In the genomic region with DNA sequence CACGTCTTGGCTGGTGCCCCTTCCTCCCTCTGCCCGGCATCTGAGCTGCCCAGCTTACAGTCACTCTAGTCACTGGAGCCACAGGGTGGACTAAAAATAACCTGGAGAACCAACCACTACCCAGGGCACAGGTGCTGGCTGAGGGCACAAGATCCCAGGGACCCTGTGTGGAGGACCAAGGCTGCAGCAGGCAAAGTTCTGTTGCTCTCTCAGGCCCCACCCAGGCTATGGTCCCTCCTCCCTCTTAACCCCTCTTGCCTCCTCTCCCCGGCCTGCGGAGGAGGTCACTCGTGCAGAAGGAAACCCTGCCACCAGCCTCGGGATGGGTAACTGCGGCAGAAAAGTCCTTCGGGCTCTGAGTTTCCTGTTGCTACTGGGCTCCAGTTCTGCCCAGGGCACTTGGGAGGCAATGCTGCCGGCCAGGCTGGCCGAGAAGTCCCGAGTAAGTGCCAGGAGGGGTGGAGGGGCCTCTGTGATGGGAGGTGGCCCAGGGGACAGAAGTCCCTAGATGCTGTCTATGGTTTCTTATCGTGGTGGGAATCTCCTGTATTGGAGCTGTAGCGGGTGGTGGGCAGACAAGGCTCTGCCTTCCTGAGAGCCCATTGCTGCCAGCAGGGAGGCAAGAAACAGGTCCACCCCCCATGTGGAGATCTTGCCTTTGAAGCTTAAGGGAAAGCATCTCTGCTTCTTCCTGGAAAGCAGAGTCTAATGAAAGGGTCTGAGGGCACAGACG, we compare ENCODE assay signal across 9 mouse cellular contexts. TPM values are rescaled to one million over a fixed set of nuclear protein-coding genes. Genes with fewer than 3 reads are reported as not detected.
DNase-seq lines count a peak whose midpoint lies in the region; ATAC-seq and TF ChIP-seq lines count a peak whose summit lies in the region.
"Had no signal": no experiment of that assay in that cellular context is flagged by ENCODE, and none has a peak within 500 bp of the region (broad histone marks: within the 10 kb centered on the region; RNA-seq: fewer than 3 reads in every experiment).

A gene (plus strand): TSS at position 147 of the 733 bp plus-strand sequence.

- TF ChIP-seq CTCF in midbrain, postnatal 0 days (IDR thresholded peaks at IDR 0.05): no peak

- no peaks in the 10 kb centered on the region for H3K9me3 ChIP-seq in kidney, embryonic 14.5 days (ENCODE audit: control insufficient read depth, low read length)
- no peaks in the 10 kb centered on the region for H3K9me3 ChIP-seq in embryonic facial prominence, embryonic 15.5 days (replicated peaks)
- H3K9me3 ChIP-seq in midbrain, postnatal 0 days (ENCODE audit: low read length): no peaks in the 10 kb centered on the region
- H3K9me3 ChIP-seq: megakaryocyte, embryonic 14.5 days had no signal

- H3K4me3 ChIP-seq in kidney, embryonic 14.5 days (ENCODE audit: low read length): no peak within 1 kb of the TSS
- no peak within 1 kb of the TSS for H3K4me3 ChIP-seq in embryonic facial prominence, embryonic 15.5 days (replicated peaks)
- H3K4me3 ChIP-seq in midbrain, postnatal 0 days (ENCODE audit: low read depth, low read length): 0 out of 2 replicates have a peak within 1 kb of the TSS, but pooled peaks have one; percentile 1
- H3K4me3 ChIP-seq: megakaryocyte, embryonic 14.5 days had no signal

- H3K4me2 ChIP-seq in kidney, embryonic 14.5 days (replicated peaks; ENCODE audit: low read depth, low read length): 0 out of 2 replicates have a peak within 1 kb of the TSS, but pooled peaks have one; percentile 19
- H3K4me2 ChIP-seq in embryonic facial prominence, embryonic 15.5 days (replicated peaks): peak within 1 kb of the TSS; percentile 11; the same call in 1 of the 2 replicates
- H3K4me2 ChIP-seq in midbrain, postnatal 0 days (ENCODE audit: low read depth, low read length, poor library complexity, severe bottlenecking): peak within 1 kb of the TSS; percentile 9; the same call in 1 of the 2 replicates

- no peaks in the 10 kb centered on the region for H3K36me3 ChIP-seq in kidney, embryonic 14.5 days (ENCODE audit: control insufficient read depth, insufficient read depth, low read length)
- H3K36me3 ChIP-seq in embryonic facial prominence, embryonic 15.5 days: no peaks in the 10 kb centered on the region
- no peaks in the 10 kb centered on the region for H3K36me3 ChIP-seq in midbrain, postnatal 0 days (ENCODE audit: insufficient read depth, low read length)

- ATAC-seq in kidney, embryonic 14.5 days (ENCODE audit: low FRiP score, low TSS enrichment): peak; percentile 24; the same call in 1 of the 2 replicates
- no peak for ATAC-seq in embryonic facial prominence, embryonic 15.5 days (ENCODE audit: insufficient number of reproducible peaks, low FRiP score, low TSS enrichment, low read depth)
- no peak for ATAC-seq in midbrain, postnatal 0 days (ENCODE audit: low FRiP score)

- H3K27ac ChIP-seq in kidney, embryonic 14.5 days (ENCODE audit: low read depth, low read length): no peak within 1 kb of the TSS
- H3K27ac ChIP-seq in embryonic facial prominence, embryonic 15.5 days (replicated peaks): no peak within 1 kb of the TSS
- no peak within 1 kb of the TSS for H3K27ac ChIP-seq in midbrain, postnatal 0 days (ENCODE audit: low read depth, low read length)

- intact Hi-C loops in heart, postnatal 36 days (cut with DNase I): no loop called here

- H3K4me1 ChIP-seq in kidney, embryonic 14.5 days (ENCODE audit: control insufficient read depth, insufficient read depth, low read length): peaks cover 28% of the 10 kb centered on the region
- H3K4me1 ChIP-seq in embryonic facial prominence, embryonic 15.5 days: peaks cover 23% of the 10 kb centered on the region
- H3K4me1 ChIP-seq in midbrain, postnatal 0 days (ENCODE audit: insufficient read depth, low read length): no peaks in the 10 kb centered on the region

- DNase-seq in kidney, adult 8-10 months: no peak
- peak; percentile 35 to 51 for DNase-seq in heart, postnatal 36 days
- DNase-seq in midbrain, postnatal 0 days (ENCODE audit: low spot score): no peak
- no peak for DNase-seq in frontal cortex, postnatal 14 days (ENCODE audit: low spot score in 2 of 2)
- DNase-seq in spleen, postnatal 4 days (ENCODE audit: low spot score in 2 of 2): no peak
- no peak for DNase-seq in spleen, adult 12 weeks (ENCODE audit: low spot score)

- no peaks in the 10 kb centered on the region for H3K27me3 ChIP-seq in kidney, embryonic 14.5 days (ENCODE audit: control insufficient read depth, insufficient read depth, low read length)
- H3K27me3 ChIP-seq in embryonic facial prominence, embryonic 15.5 days: peaks cover 5% of the 10 kb centered on the region
- H3K27me3 ChIP-seq in midbrain, postnatal 0 days (ENCODE audit: insufficient read depth, low read length): no peaks in the 10 kb centered on the region

- 10% methylated on average over 14 of the region's 14 CpGs for WGBS in kidney, embryonic 14.5 days
- 18% methylated on average over 14 of the region's 14 CpGs for WGBS in embryonic facial prominence, embryonic 15.5 days
- 25% methylated on average over 13 of the region's 14 CpGs for WGBS in midbrain, postnatal 0 days

- peak within 1 kb of the TSS; percentile 29; the same call in 1 of the 2 replicates for H3K9ac ChIP-seq in kidney, embryonic 14.5 days (ENCODE audit: low read depth, low read length)
- no peak within 1 kb of the TSS for H3K9ac ChIP-seq in embryonic facial prominence, embryonic 15.5 days
- no peak within 1 kb of the TSS; the same call in 1 of the 2 replicates for H3K9ac ChIP-seq in midbrain, postnatal 0 days (replicated peaks; ENCODE audit: low read length, poor library complexity, severe bottlenecking)

RNA-seq across cellular contexts. Expression of the gene that starts here (rescaled TPM):
- polyA plus RNA-seq in kidney, embryonic 14.5 days (2014; fragmentation: Nextera tagmentation; extraction: Ambion mirVana): 1.8 and 1.9 TPM in 2 replicates
- 2.0 and 2.6 TPM in 2 replicates for polyA plus RNA-seq in embryonic facial prominence, embryonic 15.5 days (2015; fragmentation: Nextera tagmentation; extraction: Ambion mirVana)
- total RNA-seq in heart, postnatal 36 days (2021): 10 to 100 TPM; 33.5 to 40.7 TPM
- 8.5 and 13.5 TPM in 2 replicates for total RNA-seq in midbrain, postnatal 0 days (2014; rRNA removed)
- 11.6 and 11.8 TPM in 2 replicates for polyA plus RNA-seq in midbrain, postnatal 0 days (2015; fragmentation: Nextera tagmentation; extraction: Ambion mirVana)

Comparison
In these comparisons a context has a peak if more than half of its experiments do, and no peak if none do; other contexts are left out.
1. DNase-seq: peak in heart, postnatal 36 days (2 of 2); none in kidney, adult 8-10 months (0 of 2), midbrain, postnatal 0 days (single experiment), frontal cortex, postnatal 14 days (0 of 2), spleen, postnatal 4 days (0 of 2) and spleen, adult 12 weeks (single experiment).
2. Peak in every context shown above with its lines, with median percentiles within 50 percentile points of each other: H3K4me2 ChIP-seq.